Mouse (Mus musculus) natural killer cell, adult 2 months (primary cell): ENCODE data around the gene Baz2b.
"Not testable (repeated sequence)": the region's sequence is repeated elsewhere in the genome, so short reads cannot be mapped to it uniquely, and the experiment has no call there.

Experiments used
- DNase-seq, 2 experiments: peaks; one replicate each; pipeline ENCODE4 v3.0.0; 2022; ENCODE audit warnings: low spot score in 2 of 2

Baz2b gene

GRCm38 (mm10) chr2:59870526-59870925, 339.1 kb downstream of the Baz2b start:
- no peak for DNase-seq

- no peak for DNase-seq
Measured at GRCm38 (mm10) chr2:59862618-59863017, 347.0 kb downstream of the Baz2b start.

GRCm38 (mm10) chr2:59854363-59854762, 355.3 kb downstream of the Baz2b start:
- no peak for DNase-seq

- DNase-seq = no peak
Measured at GRCm38 (mm10) chr2:59853543-59853942, 356.1 kb downstream of the Baz2b start.

GRCm38 (mm10) chr2:59852916-59853315, 356.7 kb downstream of the Baz2b start:
- DNase-seq = no peak

- DNase-seq = not testable (repeated sequence)
Measured at GRCm38 (mm10) chr2:59851885-59852284, 357.8 kb downstream of the Baz2b start.
